Mouse (Mus musculus) gastrocnemius, postnatal 36 days (tissue): ENCODE data around the gene Pdlim4. TPM values are rescaled to one million over a fixed set of nuclear protein-coding genes. Genes with fewer than 3 reads are reported as not detected.
"Not testable (repeated sequence)": the region's sequence is repeated elsewhere in the genome, so short reads cannot be mapped to it uniquely, and the experiment has no call there.

Source experiments
- DNase-seq, 2 experiments: peaks; one replicate each; pipeline ENCODE4 v3.0.0; 2022
- intact Hi-C: fragments of 180-260 bp; cut with DNase I; formaldehyde crosslinking; loops from one replicate; pipeline ENCODE4 v1.15.1; 2025
- total RNA-seq, 2 experiments: library from RNA; stranded (reverse); gene quantifications; 2 replicates each; pipeline ENCODE4 v1.2.3; 2021

Gene Pdlim4
- total RNA-seq, 2 experiments from 2014 or later: 6.5 TPM

GRCm38 (mm10) chr11:54027131-54028043, 41.4 kb downstream of the Pdlim4 start:
- intact Hi-C loops: no loop called here
- DNase-seq: no peak

- intact Hi-C loops: no loop called here
- no peak for DNase-seq
Observed at GRCm38 (mm10) chr11:54026491-54027041, 42.2 kb downstream of the Pdlim4 start.

- no peak for DNase-seq
- intact Hi-C loops: no loop called here
Observed at GRCm38 (mm10) chr11:54021396-54022093, 47.3 kb downstream of the Pdlim4 start.

GRCm38 (mm10) chr11:54018893-54019732, 49.7 kb downstream of the Pdlim4 start:
- DNase-seq: no peak
- intact Hi-C loops: no loop called here

GRCm38 (mm10) chr11:54017596-54017995, 51.2 kb downstream of the Pdlim4 start:
- intact Hi-C loops: no loop called here
- DNase-seq: no peak

GRCm38 (mm10) chr11:54016051-54016450, 52.8 kb downstream of the Pdlim4 start:
- intact Hi-C loops: no loop called here
- no peak for DNase-seq

- no peak for DNase-seq
- intact Hi-C loops: no loop called here
Observed at GRCm38 (mm10) chr11:54012961-54013360, 55.9 kb downstream of the Pdlim4 start.

GRCm38 (mm10) chr11:54011255-54011654, 57.6 kb downstream of the Pdlim4 start:
- intact Hi-C loops: no loop called here
- no peak for DNase-seq

- DNase-seq: peak in 1 of 2 experiments; percentile 17
- intact Hi-C loops: no loop called here
Observed at GRCm38 (mm10) chr11:54008416-54008920, 60.3 kb downstream of the Pdlim4 start.

- no peak for DNase-seq
- intact Hi-C loops: no loop called here
Observed at GRCm38 (mm10) chr11:54007717-54008116, 61.1 kb downstream of the Pdlim4 start.

- peak; percentile 62 to 64 for DNase-seq
- intact Hi-C loops: no loop called here
Observed at GRCm38 (mm10) chr11:54006901-54007300, 61.9 kb downstream of the Pdlim4 start.

GRCm38 (mm10) chr11:54006362-54006761, 62.5 kb downstream of the Pdlim4 start:
- DNase-seq, intact Hi-C loops: not testable (repeated sequence)

Other genes starting within 250 kb of the Pdlim4 start
- gene Gm12216, start 209.8 kb downstream of the Pdlim4 start, total RNA-seq: 1 to 10 TPM; 1.6 to 2.1 TPM
- gene Slc22a5, start 177.4 kb downstream of the Pdlim4 start, total RNA-seq: 10 to 100 TPM in 1 of 2 experiments, 1 to 10 TPM in 1; 7.7 to 12.8 TPM
- under 1 TPM; 0.67 to 0.99 TPM for gene Slc22a21, start 88.7 kb downstream of the Pdlim4 start, total RNA-seq
- gene Slc22a4, start 40.9 kb downstream of the Pdlim4 start, total RNA-seq: 1 to 10 TPM; 2.1 to 2.8 TPM
- gene P4ha2, start 31.1 kb upstream of the Pdlim4 start, total RNA-seq: 10 to 100 TPM; 23.3 to 31.7 TPM
- not detected for gene Csf2, start 180.7 kb upstream of the Pdlim4 start, total RNA-seq
- gene Il3, start 198.3 kb upstream of the Pdlim4 start, total RNA-seq: not detected
- gene Acsl6, start 234.8 kb upstream of the Pdlim4 start, total RNA-seq: 10 to 100 TPM; 20.7 to 21.7 TPM